Mouse (Mus musculus): ENCODE measurements at regions not wholly inside any gene's neighbourhood (a gene's known extent, or its start where the extent isn't known, plus 50 kb on each side); places are given as distances from the start of the nearest gene placed in this dataset.

GRCm38 (mm10) chr2:107964841-107965240 lies 674.4 kb downstream of the Kcna4 start:
- WGBS: 92% methylated on average over 2 of the region's 2 CpGs
- Histone ChIP-seq H3K36me3 (no peaks in the 10 kb centered on the region), H3K9me3 (no peaks in the 10 kb centered on the region), H3K4me3 (replicated peaks) (no peak overlapping the region), H3K9ac (replicated peaks) (no peak overlapping the region), H3K27me3 (no peaks in the 10 kb centered on the region), H3K4me1 (replicated peaks) (peaks cover 13% of the 10 kb centered on the region), H3K4me2 (replicated peaks) (no peak overlapping the region), H3K27ac (peak overlapping the region; percentile 62; the same call in 1 of the 2 replicates)
- peak; percentile 25; the same call in 1 of the 2 replicates for ATAC-seq

- Histone ChIP-seq H3K4me1 (replicated peaks) (peaks cover 13% of the 10 kb centered on the region), H3K27me3 (no peaks in the 10 kb centered on the region), H3K36me3 (no peaks in the 10 kb centered on the region), H3K4me3 (replicated peaks) (no peak overlapping the region), H3K27ac (peak overlapping the region; percentile 62), H3K4me2 (replicated peaks) (no peak overlapping the region), H3K9ac (replicated peaks) (no peak overlapping the region), H3K9me3 (no peaks in the 10 kb centered on the region)
- 40% methylated on average over 7 of the region's 7 CpGs for WGBS
- ATAC-seq: peak; percentile 89
Observed at GRCm38 (mm10) chr2:107965336-107966306, 675.2 kb downstream of the Kcna4 start.

GRCm38 (mm10) chr2:107968526-107968925 lies 678.1 kb downstream of the Kcna4 start:
- Histone ChIP-seq H3K36me3 (no peaks in the 10 kb centered on the region), H3K9ac (replicated peaks) (no peak overlapping the region), H3K4me3 (replicated peaks) (no peak overlapping the region), H3K4me1 (replicated peaks) (peaks cover 13% of the 10 kb centered on the region), H3K27ac (no peak overlapping the region), H3K9me3 (no peaks in the 10 kb centered on the region), H3K4me2 (replicated peaks) (no peak overlapping the region), H3K27me3 (no peaks in the 10 kb centered on the region)
- 46% methylated on average over 2 of the region's 2 CpGs for WGBS
- ATAC-seq: no peak

- ATAC-seq: no peak
- 92% methylated on average over 2 of the region's 2 CpGs for WGBS
Observed at GRCm38 (mm10) chr2:107969526-107969925, 679.1 kb downstream of the Kcna4 start.

GRCm38 (mm10) chr2:107973528-107973927 lies 683.1 kb downstream of the Kcna4 start:
- H3K36me3 ChIP-seq: no peaks in the 10 kb centered on the region
- H3K9me3 ChIP-seq: no peaks in the 10 kb centered on the region
- H3K27ac ChIP-seq: no peak overlapping the region
- no peak overlapping the region for H3K4me2 ChIP-seq (replicated peaks)
- H3K27me3 ChIP-seq: no peaks in the 10 kb centered on the region
- ATAC-seq: no peak
- no peaks in the 10 kb centered on the region for H3K4me1 ChIP-seq (replicated peaks)
- no peak overlapping the region for H3K9ac ChIP-seq (replicated peaks)
- 71% methylated on average over 4 of the region's 4 CpGs for WGBS
- H3K4me3 ChIP-seq (replicated peaks): no peak overlapping the region

More at GRCm38 (mm10) chr2:107969526-107969925, 679.1 kb downstream of the Kcna4 start:
- no peak overlapping the region for H3K9ac ChIP-seq (replicated peaks)
- H3K4me3 ChIP-seq (replicated peaks): no peak overlapping the region
- H3K27me3 ChIP-seq: no peaks in the 10 kb centered on the region
- H3K4me1 ChIP-seq (replicated peaks): peaks cover 13% of the 10 kb centered on the region
- no peaks in the 10 kb centered on the region for H3K36me3 ChIP-seq
- no peak overlapping the region for H3K27ac ChIP-seq
- H3K4me2 ChIP-seq (replicated peaks): no peak overlapping the region
- no peaks in the 10 kb centered on the region for H3K9me3 ChIP-seq

- Histone ChIP-seq H3K9ac (replicated peaks) (no peak overlapping the region), H3K4me3 (replicated peaks) (no peak overlapping the region), H3K4me2 (replicated peaks) (no peak overlapping the region), H3K27me3 (no peaks in the 10 kb centered on the region), H3K27ac (no peak overlapping the region), H3K9me3 (no peaks in the 10 kb centered on the region), H3K4me1 (replicated peaks) (no peaks in the 10 kb centered on the region), H3K36me3 (no peaks in the 10 kb centered on the region)
- WGBS: 73% methylated on average over 6 of the region's 6 CpGs
- no peak for ATAC-seq
Observed at GRCm38 (mm10) chr2:107994831-107995230, 704.4 kb downstream of the Kcna4 start.

GRCm38 (mm10) chr2:108011534-108011933 lies 721.1 kb downstream of the Kcna4 start:
- H3K9ac ChIP-seq (replicated peaks): no peak overlapping the region
- H3K4me1 ChIP-seq (replicated peaks): no peaks in the 10 kb centered on the region
- H3K27me3 ChIP-seq: no peaks in the 10 kb centered on the region
- H3K36me3 ChIP-seq: no peaks in the 10 kb centered on the region
- no peaks in the 10 kb centered on the region for H3K9me3 ChIP-seq
- no peak overlapping the region for H3K27ac ChIP-seq
- H3K4me3 ChIP-seq (replicated peaks): no peak overlapping the region
- no peak for ATAC-seq
- WGBS: 90% methylated on average over 3 of the region's 3 CpGs
- no peak overlapping the region for H3K4me2 ChIP-seq (replicated peaks)

GRCm38 (mm10) chr2:108023206-108023605 lies 732.8 kb downstream of the Kcna4 start:
- Histone ChIP-seq H3K27me3 (no peaks in the 10 kb centered on the region), H3K4me3 (replicated peaks) (no peak overlapping the region), H3K9ac (replicated peaks) (no peak overlapping the region), H3K9me3 (no peaks in the 10 kb centered on the region), H3K4me2 (replicated peaks) (no peak overlapping the region), H3K4me1 (replicated peaks) (no peaks in the 10 kb centered on the region), H3K36me3 (no peaks in the 10 kb centered on the region), H3K27ac (no peak overlapping the region)
- ATAC-seq: no peak
- 73% methylated on average over 3 of the region's 3 CpGs for WGBS

GRCm38 (mm10) chr2:108030657-108031056 lies 740.2 kb downstream of the Kcna4 start:
- no peak overlapping the region for H3K4me2 ChIP-seq (replicated peaks)
- no peak for ATAC-seq
- H3K4me1 ChIP-seq (replicated peaks): peaks cover 12% of the 10 kb centered on the region
- H3K9ac ChIP-seq (replicated peaks): no peak overlapping the region
- WGBS: 87% methylated on average over 2 of the region's 2 CpGs
- H3K4me3 ChIP-seq (replicated peaks): no peak overlapping the region
- H3K9me3 ChIP-seq: no peaks in the 10 kb centered on the region
- no peaks in the 10 kb centered on the region for H3K27me3 ChIP-seq
- no peaks in the 10 kb centered on the region for H3K36me3 ChIP-seq
- H3K27ac ChIP-seq: no peak overlapping the region

- Histone ChIP-seq H3K4me3 (replicated peaks) (no peak overlapping the region), H3K27me3 (no peaks in the 10 kb centered on the region), H3K36me3 (no peaks in the 10 kb centered on the region), H3K4me2 (replicated peaks) (no peak overlapping the region), H3K27ac (no peak overlapping the region), H3K4me1 (replicated peaks) (peaks cover 12% of the 10 kb centered on the region), H3K9me3 (no peaks in the 10 kb centered on the region), H3K9ac (replicated peaks) (no peak overlapping the region)
- no peak for ATAC-seq
- WGBS: 59% methylated on average over 3 of the region's 3 CpGs
Observed at GRCm38 (mm10) chr2:108032301-108033013, 742.0 kb downstream of the Kcna4 start.

- ATAC-seq: peak; percentile 80
- WGBS: 36% methylated on average over 8 of the region's 8 CpGs
- H3K4me2 ChIP-seq (replicated peaks): no peak overlapping the region
- no peaks in the 10 kb centered on the region for H3K27me3 ChIP-seq
- no peaks in the 10 kb centered on the region for H3K36me3 ChIP-seq
- peaks cover 12% of the 10 kb centered on the region for H3K4me1 ChIP-seq (replicated peaks)
- no peak overlapping the region for H3K4me3 ChIP-seq (replicated peaks)
- no peaks in the 10 kb centered on the region for H3K9me3 ChIP-seq
- peak overlapping the region; percentile 32; the same call in 1 of the 2 replicates for H3K27ac ChIP-seq
- no peak overlapping the region for H3K9ac ChIP-seq (replicated peaks)
Observed at GRCm38 (mm10) chr2:108033328-108034182, 743.1 kb downstream of the Kcna4 start.
